Mouse (Mus musculus) cerebellum, adult 2 months (tissue): ENCODE results near the gene Snx4.

ENCODE experiments used
- CTCF ChIP-seq: fragments of 200-500 bp; IDR thresholded peaks from 2 replicates; pipeline ENCODE4 v1.5.1; 2011; ENCODE audit warnings: low read depth, mild to moderate bottlenecking, control low read depth, low read length, moderate library complexity, borderline replicate concordance; ENCODE audit not compliant: insufficient read depth
- POLR2A ChIP-seq: fragments of 200-500 bp; IDR thresholded peaks from 2 replicates; pipeline ENCODE4 v1.6.1; 2011; ENCODE audit warnings: low read length, control low read depth, borderline replicate concordance; ENCODE audit not compliant: insufficient read depth

DNA sequence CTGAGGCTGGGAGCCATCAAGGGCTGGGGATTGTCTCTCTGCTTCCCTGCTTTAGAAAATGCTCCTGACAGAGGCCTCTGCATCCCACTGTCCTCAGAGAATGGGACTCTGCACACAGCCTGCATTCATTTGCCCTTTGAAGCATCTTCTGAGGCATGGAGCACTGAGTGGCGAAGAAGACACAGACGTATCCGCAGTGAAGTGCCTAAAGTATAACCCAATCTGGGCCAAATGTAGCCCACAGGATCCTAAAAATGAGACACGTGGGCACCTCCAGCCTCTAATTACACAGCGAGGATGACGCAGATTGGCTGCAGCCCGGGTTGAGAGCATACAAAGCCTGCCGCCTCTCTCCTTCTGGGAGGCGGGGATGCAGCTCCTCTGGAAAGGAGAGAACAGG is 93.1 kb downstream of the Snx4 start:
- TF ChIP-seq CTCF (no peak), POLR2A (no peak)
